Mouse (Mus musculus): ENCODE measurements around the gene Fbxl8.
A peak's percentile ranks its signal among the peaks of the same experiment; 100 is the strongest.

DNA sequence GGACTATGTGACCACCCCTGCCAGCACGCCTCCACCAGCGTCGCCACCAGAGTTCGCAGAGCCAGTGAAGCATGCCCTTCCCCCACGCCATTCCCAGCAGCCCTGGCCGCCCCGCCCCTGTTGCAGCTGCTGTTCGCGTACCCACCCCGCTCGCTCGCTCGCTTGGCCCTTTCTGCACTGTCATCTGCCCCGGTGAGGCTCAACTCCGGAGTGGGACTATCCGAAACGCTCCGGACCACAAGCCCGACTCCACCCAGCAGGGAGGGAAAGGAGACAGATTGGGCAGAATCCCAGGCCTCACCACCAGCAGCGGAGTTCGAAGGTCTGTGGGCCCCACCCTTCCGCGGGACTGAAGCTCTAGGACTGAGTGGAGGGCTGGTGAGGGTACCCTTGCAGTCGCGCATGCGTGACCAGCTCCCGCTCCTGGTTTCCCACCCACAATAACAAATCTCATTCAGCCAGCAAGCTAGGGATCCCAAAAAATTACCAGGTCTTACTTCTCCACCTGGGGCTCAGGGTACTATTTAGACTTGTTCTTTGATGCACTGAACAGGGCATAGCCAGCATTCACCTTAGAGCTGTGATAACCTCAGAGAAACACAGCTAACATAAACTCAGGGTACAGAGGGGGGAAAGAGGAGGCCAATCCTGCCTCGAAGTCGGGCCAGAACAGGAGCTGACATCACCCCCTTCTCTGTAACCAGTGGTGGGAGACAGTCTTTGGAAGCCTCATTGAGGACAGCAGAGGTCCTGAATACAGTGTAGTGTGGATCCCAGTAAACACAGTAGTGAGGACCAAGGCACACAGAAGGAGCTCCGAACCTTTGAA lies 12.1 kb downstream of the Fbxl8 start:
- TF ChIP-seq MAX (IDR thresholded peaks at IDR 0.05; ENCODE audit: low read depth) (no peak), TCF12 (IDR thresholded peaks at IDR 0.05; ENCODE audit: insufficient read depth, poor library complexity, severe bottlenecking) (peak; percentile 30), MYOG (IDR thresholded peaks at IDR 0.05; ENCODE audit: control insufficient read depth in 1 of 3, insufficient read depth in 1 of 3, insufficient read length in 2 of 3, low read depth in 2 of 3) (peak; percentile 59 to 99 (median 98)), POLR2A (IDR thresholded peaks at IDR 0.05; ENCODE audit: insufficient read length, low read depth) (peak; percentile 90), POLR2AphosphoS2 (IDR thresholded peaks at IDR 0.05; ENCODE audit: insufficient read length, low read depth) (peak; percentile 99), E2F4 (IDR thresholded peaks at IDR 0.05; ENCODE audit: insufficient read depth) (no peak), CEBPB (IDR thresholded peaks at IDR 0.05; ENCODE audit: insufficient read depth, poor library complexity, severe bottlenecking) (no peak), MYOD1 (IDR thresholded peaks at IDR 0.05; ENCODE audit: control insufficient read depth in 1 of 3, insufficient read length in 2 of 3, low read depth in 2 of 3) (peak in 2 of 3 experiments; percentile 97 to 100), USF1 (IDR thresholded peaks at IDR 0.05; ENCODE audit: low read depth) (no peak), SRF (IDR thresholded peaks at IDR 0.05; ENCODE audit: control insufficient read depth, insufficient read length, low read depth) (peak; percentile 43)

Data from myocyte (in vitro differentiated cells).